Mouse (Mus musculus): ENCODE data around the gene Klf17. TPM values are rescaled to one million over a fixed set of nuclear protein-coding genes. Genes with fewer than 3 reads are reported as not detected.

The Klf17 gene
- polyA plus RNA-seq (2014; fragmentation: Nextera tagmentation; extraction: Ambion mirVana), result not detected in 2 replicates

DNA sequence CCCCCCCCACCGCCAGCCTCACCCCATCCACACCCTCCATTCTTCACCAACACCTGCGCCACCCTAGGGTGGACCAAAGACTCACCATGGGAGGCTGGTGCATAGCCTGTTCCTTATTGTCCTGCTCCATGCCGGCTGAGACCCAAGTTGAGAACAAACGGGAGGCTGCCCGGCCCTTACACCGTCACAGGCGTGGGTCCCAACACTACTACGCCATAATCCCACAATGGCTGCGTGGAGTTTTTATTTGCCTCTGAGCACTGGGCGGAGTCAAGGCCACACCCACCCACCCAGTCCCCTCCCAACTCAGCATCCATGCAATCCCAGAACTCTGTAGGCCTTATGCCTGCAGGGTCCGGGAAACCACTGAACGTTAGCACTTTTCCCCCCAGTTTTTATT lies at the start of gene Klf17:
Klf17 (minus strand) TSS at position 233 of the 400 bp plus-strand sequence.
- 71% methylated on average over 12 of the region's 12 CpGs for WGBS

DNA sequence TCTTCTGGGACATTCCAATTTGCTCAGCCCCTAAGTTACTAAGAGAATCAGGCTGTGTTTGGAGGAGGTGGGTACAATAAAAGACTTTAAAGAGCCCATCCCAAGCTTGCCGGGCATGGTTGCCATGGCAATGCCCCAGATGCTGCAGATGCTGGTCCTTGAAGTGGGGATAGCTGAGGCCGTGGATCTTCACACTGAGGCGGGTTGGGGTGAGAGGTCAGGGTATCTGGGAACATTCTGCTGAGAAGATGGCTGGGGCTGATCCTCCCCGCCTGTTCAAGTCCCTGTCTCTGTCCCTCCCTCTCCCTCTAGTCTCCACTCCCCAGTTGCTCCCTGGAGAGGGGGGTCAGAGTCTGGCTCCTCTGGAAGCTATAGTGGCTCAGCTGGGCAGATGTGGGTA lies 48.9 kb upstream of the Klf17 start:
- WGBS, result 27% methylated on average over 4 of the region's 4 CpGs
- Histone ChIP-seq H3K4me2 (ENCODE audit: low read length) (no peak overlapping the region), H3K27ac (replicated peaks; ENCODE audit: low read depth, low read length) (no peak overlapping the region), H3K9ac (replicated peaks; ENCODE audit: low read length) (no peak overlapping the region), H3K36me3 (ENCODE audit: control insufficient read depth, insufficient read depth, low read length) (no peaks in the 10 kb centered on the region), H3K9me3 (ENCODE audit: control insufficient read depth, low read length) (no peaks in the 10 kb centered on the region), H3K27me3 (ENCODE audit: control insufficient read depth, insufficient read depth, low read length) (no peaks in the 10 kb centered on the region), H3K4me1 (ENCODE audit: control insufficient read depth, insufficient read depth, low read length) (no peaks in the 10 kb centered on the region), H3K4me3 (replicated peaks; ENCODE audit: low read depth, low read length) (no peak overlapping the region)
- ATAC-seq (ENCODE audit: low FRiP score, low TSS enrichment) (no peak), DNase-seq (no peak)

More for the DNA sequence above, at the start of gene Klf17:
- H3K4me2 ChIP-seq (ENCODE audit: low read length), result no peak within 1 kb of the TSS
- no peak within 1 kb of the TSS for H3K4me3 ChIP-seq (replicated peaks; ENCODE audit: low read depth, low read length)
- H3K9me3 ChIP-seq (ENCODE audit: control insufficient read depth, low read length), result no peaks in the 10 kb centered on the region
- ATAC-seq (ENCODE audit: low FRiP score, low TSS enrichment) (no peak), DNase-seq (no peak)
- H3K36me3 ChIP-seq (ENCODE audit: control insufficient read depth, insufficient read depth, low read length), result no peaks in the 10 kb centered on the region
- H3K27me3 ChIP-seq (ENCODE audit: control insufficient read depth, insufficient read depth, low read length), result no peaks in the 10 kb centered on the region
- no peaks in the 10 kb centered on the region for H3K4me1 ChIP-seq (ENCODE audit: control insufficient read depth, insufficient read depth, low read length)
- no peak within 1 kb of the TSS for H3K9ac ChIP-seq (replicated peaks; ENCODE audit: low read length)
- no peak within 1 kb of the TSS for H3K27ac ChIP-seq (replicated peaks; ENCODE audit: low read depth, low read length)

DNA sequence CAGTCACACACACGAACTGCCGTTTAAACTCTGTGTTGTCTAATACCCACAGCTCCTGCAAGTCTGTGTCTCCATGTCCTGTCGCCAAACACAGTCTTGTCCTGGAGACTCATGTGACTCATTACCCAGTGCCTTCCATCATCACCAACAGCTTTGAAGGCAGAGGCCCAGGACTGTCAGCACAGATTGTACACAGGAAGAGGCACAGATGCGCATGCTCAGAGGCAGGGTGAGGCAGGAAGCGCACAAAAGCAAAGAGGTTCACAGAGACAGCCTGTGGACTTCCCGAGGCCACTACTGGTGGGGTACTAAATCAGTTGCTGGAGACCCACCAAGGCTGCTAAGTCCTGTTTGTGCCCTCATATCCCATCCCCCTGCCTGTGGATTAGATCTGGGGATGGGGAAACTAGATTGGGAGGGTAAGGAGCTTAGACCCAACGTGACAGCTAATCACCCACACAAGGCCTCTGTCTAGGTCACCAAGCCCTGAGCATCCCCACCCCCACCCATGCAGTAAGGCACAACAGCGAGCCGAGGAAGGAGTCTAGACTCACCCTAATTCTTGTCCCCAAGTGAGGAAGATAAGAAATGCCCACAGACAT lies 48.2 kb upstream of the Klf17 start:
- no peaks in the 10 kb centered on the region for H3K9me3 ChIP-seq (ENCODE audit: control insufficient read depth, low read length)
- no peaks in the 10 kb centered on the region for H3K4me1 ChIP-seq (ENCODE audit: control insufficient read depth, insufficient read depth, low read length)
- ATAC-seq (ENCODE audit: low FRiP score, low TSS enrichment), result no peak
- H3K36me3 ChIP-seq (ENCODE audit: control insufficient read depth, insufficient read depth, low read length), result no peaks in the 10 kb centered on the region
- no peak overlapping the region for H3K9ac ChIP-seq (replicated peaks; ENCODE audit: low read length)
- H3K27ac ChIP-seq (replicated peaks; ENCODE audit: low read depth, low read length), result no peak overlapping the region
- no peaks in the 10 kb centered on the region for H3K27me3 ChIP-seq (ENCODE audit: control insufficient read depth, insufficient read depth, low read length)
- H3K4me2 ChIP-seq (ENCODE audit: low read length), result no peak overlapping the region
- 66% methylated on average over 9 of the region's 9 CpGs for WGBS
- no peak overlapping the region for H3K4me3 ChIP-seq (replicated peaks; ENCODE audit: low read depth, low read length)
- DNase-seq, result no peak

DNA sequence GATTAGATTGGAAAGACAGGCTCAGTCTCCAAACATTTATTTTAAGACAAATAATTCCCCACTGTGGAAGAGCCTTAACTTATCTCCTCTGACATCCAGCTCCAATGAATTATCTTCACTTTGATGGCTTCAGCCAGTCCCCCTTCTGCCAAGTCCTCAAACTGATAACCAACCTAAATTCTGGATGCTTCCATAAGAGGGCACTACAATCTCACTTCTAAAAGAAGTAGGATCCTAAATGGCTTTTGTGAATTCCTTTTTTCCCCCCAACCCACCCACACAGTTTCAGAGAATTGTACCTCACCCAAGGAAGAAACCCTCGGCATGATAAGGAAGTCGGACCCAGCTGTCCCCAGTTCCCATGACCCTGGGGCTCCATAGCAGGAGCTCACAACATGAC lies 45.5 kb upstream of the Klf17 start:
- Histone ChIP-seq H3K4me2 (ENCODE audit: low read length) (no peak overlapping the region), H3K27me3 (ENCODE audit: control insufficient read depth, insufficient read depth, low read length) (no peaks in the 10 kb centered on the region), H3K36me3 (ENCODE audit: control insufficient read depth, insufficient read depth, low read length) (no peaks in the 10 kb centered on the region), H3K4me1 (ENCODE audit: control insufficient read depth, insufficient read depth, low read length) (no peaks in the 10 kb centered on the region), H3K27ac (replicated peaks; ENCODE audit: low read depth, low read length) (no peak overlapping the region), H3K9ac (replicated peaks; ENCODE audit: low read length) (no peak overlapping the region), H3K4me3 (replicated peaks; ENCODE audit: low read depth, low read length) (no peak overlapping the region), H3K9me3 (ENCODE audit: control insufficient read depth, low read length) (no peaks in the 10 kb centered on the region)
- 65% methylated on average over 2 of the region's 2 CpGs for WGBS
- ATAC-seq (ENCODE audit: low FRiP score, low TSS enrichment) (no peak), DNase-seq (peak; percentile 45)

DNA sequence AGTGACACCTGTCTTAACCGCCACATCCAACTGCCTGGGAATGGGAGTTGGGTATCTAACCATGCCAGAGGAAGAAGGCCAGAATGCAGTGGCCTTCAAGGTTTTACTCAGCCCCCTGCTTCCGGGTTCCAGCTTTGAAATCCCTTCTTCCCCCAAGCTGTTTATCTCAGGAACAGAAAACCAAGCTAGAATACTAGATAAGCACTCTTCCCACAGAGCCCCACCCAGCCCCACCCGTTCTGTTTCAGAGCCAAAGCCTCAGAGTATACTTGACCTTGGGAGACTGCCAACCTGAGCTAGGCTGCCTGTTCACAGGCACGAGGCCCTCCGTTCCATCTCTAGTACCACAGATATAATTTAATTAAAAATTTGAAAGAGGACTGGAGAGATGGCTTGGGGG lies 41.5 kb upstream of the Klf17 start:
- Histone ChIP-seq H3K9ac (replicated peaks; ENCODE audit: low read length) (no peak overlapping the region), H3K4me1 (ENCODE audit: control insufficient read depth, insufficient read depth, low read length) (no peaks in the 10 kb centered on the region), H3K4me3 (replicated peaks; ENCODE audit: low read depth, low read length) (no peak overlapping the region), H3K9me3 (ENCODE audit: control insufficient read depth, low read length) (no peaks in the 10 kb centered on the region), H3K27me3 (ENCODE audit: control insufficient read depth, insufficient read depth, low read length) (no peaks in the 10 kb centered on the region), H3K27ac (replicated peaks; ENCODE audit: low read depth, low read length) (no peak overlapping the region), H3K36me3 (ENCODE audit: control insufficient read depth, insufficient read depth, low read length) (no peaks in the 10 kb centered on the region), H3K4me2 (ENCODE audit: low read length) (no peak overlapping the region)
- ATAC-seq (ENCODE audit: low FRiP score, low TSS enrichment) (no peak), DNase-seq (no peak)
- WGBS, result 81% methylated on average over 5 of the region's 5 CpGs

DNA sequence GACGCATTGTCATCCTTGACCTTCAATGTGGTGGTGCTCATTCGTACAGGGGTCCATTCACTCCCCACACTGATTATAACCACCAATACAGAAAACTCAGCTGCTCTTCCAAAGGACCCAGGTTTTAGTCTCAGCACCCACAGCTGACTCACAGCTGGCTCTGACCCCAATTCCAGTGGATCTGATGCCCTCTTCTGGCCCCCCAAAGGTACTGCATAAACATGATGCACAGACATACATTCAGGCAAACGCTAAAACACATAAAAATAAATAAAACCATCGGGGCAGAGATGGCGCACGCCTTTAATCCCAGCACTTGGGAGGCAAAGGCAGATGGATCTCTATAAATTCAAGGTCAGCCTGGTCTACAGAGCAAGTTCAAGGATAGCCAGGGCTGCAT lies 34.5 kb upstream of the Klf17 start:
- H3K9ac ChIP-seq (replicated peaks; ENCODE audit: low read length), result no peak overlapping the region
- 86% methylated on average over 6 of the region's 6 CpGs for WGBS
- no peak for DNase-seq
- no peak for ATAC-seq (ENCODE audit: low FRiP score, low TSS enrichment)
- no peaks in the 10 kb centered on the region for H3K27me3 ChIP-seq (ENCODE audit: control insufficient read depth, insufficient read depth, low read length)
- no peaks in the 10 kb centered on the region for H3K9me3 ChIP-seq (ENCODE audit: control insufficient read depth, low read length)
- H3K27ac ChIP-seq (replicated peaks; ENCODE audit: low read depth, low read length), result no peak overlapping the region
- no peaks in the 10 kb centered on the region for H3K36me3 ChIP-seq (ENCODE audit: control insufficient read depth, insufficient read depth, low read length)
- no peak overlapping the region for H3K4me3 ChIP-seq (replicated peaks; ENCODE audit: low read depth, low read length)
- H3K4me1 ChIP-seq (ENCODE audit: control insufficient read depth, insufficient read depth, low read length), result no peaks in the 10 kb centered on the region
- no peak overlapping the region for H3K4me2 ChIP-seq (ENCODE audit: low read length)

DNA sequence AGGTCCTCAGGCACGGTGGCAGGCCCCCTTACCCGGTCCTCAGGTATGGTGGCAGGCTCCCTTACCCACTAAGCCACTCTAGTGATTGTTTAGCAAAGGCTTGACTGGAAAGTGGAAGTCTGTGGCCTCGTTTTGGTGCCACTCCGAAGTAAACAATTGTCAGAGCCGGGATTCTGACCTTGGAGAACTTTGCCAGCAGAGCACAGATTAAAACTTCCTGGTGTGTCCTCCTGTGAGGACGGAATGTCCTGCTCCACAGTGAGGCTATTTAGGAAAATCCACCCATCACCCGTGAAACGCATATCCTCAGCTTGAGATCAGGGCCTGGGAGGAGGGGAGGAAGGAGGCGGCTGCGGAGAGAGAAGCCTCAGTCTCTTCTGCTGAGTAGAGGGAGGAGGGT lies 22.9 kb upstream of the Klf17 start:
- no peaks in the 10 kb centered on the region for H3K4me1 ChIP-seq (ENCODE audit: control insufficient read depth, insufficient read depth, low read length)
- WGBS, result 65% methylated on average over 10 of the region's 10 CpGs
- DNase-seq, result no peak
- no peaks in the 10 kb centered on the region for H3K27me3 ChIP-seq (ENCODE audit: control insufficient read depth, insufficient read depth, low read length)
- ATAC-seq (ENCODE audit: low FRiP score, low TSS enrichment), result no peak
- no peak overlapping the region for H3K9ac ChIP-seq (replicated peaks; ENCODE audit: low read length)
- no peaks in the 10 kb centered on the region for H3K36me3 ChIP-seq (ENCODE audit: control insufficient read depth, insufficient read depth, low read length)
- no peak overlapping the region for H3K4me2 ChIP-seq (ENCODE audit: low read length)
- H3K9me3 ChIP-seq (ENCODE audit: control insufficient read depth, low read length), result no peaks in the 10 kb centered on the region
- no peak overlapping the region for H3K4me3 ChIP-seq (replicated peaks; ENCODE audit: low read depth, low read length)
- H3K27ac ChIP-seq (replicated peaks; ENCODE audit: low read depth, low read length), result no peak overlapping the region

DNA sequence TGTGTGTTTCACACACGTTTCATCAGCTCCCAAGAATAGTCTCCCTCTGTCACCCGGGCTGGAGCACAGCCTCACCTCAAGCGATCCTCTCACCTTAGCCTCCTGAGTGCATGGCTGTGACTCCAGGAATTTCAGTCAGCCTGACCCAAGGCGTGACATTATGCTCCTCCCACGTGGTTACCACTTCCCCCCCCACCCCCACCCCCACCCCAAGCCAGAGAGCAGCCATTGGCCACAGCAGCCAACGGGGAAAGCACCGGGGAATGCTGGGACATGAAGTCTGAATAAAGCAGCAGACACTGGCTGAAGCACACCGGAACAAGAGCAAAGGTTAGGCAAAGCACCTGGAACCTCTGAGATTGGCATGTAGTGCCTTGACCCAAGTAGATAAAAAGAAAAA lies 21.5 kb upstream of the Klf17 start:
- H3K27ac ChIP-seq (replicated peaks; ENCODE audit: low read depth, low read length), result no peak overlapping the region
- H3K4me1 ChIP-seq (ENCODE audit: control insufficient read depth, insufficient read depth, low read length), result no peaks in the 10 kb centered on the region
- 47% methylated on average over 8 of the region's 8 CpGs for WGBS
- H3K4me3 ChIP-seq (replicated peaks; ENCODE audit: low read depth, low read length), result no peak overlapping the region
- ATAC-seq (ENCODE audit: low FRiP score, low TSS enrichment) (no peak; the same call in 1 of the 2 replicates), DNase-seq (peak; percentile 55)
- no peaks in the 10 kb centered on the region for H3K27me3 ChIP-seq (ENCODE audit: control insufficient read depth, insufficient read depth, low read length)
- no peak overlapping the region for H3K9ac ChIP-seq (replicated peaks; ENCODE audit: low read length)
- H3K4me2 ChIP-seq (ENCODE audit: low read length), result peak overlapping the region; percentile 21; the same call in 1 of the 2 replicates
- H3K36me3 ChIP-seq (ENCODE audit: control insufficient read depth, insufficient read depth, low read length), result no peaks in the 10 kb centered on the region
- no peaks in the 10 kb centered on the region for H3K9me3 ChIP-seq (ENCODE audit: control insufficient read depth, low read length)

DNA sequence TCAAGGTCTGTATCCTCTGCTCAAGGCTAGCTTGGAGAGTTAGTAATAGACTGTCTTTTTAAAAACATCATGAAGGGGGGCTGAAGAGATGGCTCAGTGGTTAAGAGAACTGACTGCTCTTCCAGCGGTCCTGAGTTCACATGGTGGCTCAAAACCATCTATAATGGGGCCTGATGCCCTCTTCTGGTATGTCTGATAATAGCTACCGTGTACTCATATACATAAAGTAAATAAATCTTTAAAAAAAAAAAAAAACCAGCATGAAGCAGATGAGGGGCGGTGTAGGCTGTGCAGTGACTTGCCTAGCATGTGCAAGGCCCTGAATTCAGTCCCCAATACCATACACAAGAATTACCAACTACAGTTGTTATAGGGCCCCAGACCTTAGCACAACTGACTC lies 17.5 kb upstream of the Klf17 start:
- DNase-seq (no peak), ATAC-seq (ENCODE audit: low FRiP score, low TSS enrichment) (no peak)
- H3K4me3 ChIP-seq (replicated peaks; ENCODE audit: low read depth, low read length), result no peak overlapping the region
- H3K27ac ChIP-seq (replicated peaks; ENCODE audit: low read depth, low read length), result no peak overlapping the region
- no peaks in the 10 kb centered on the region for H3K9me3 ChIP-seq (ENCODE audit: control insufficient read depth, low read length)
- H3K4me2 ChIP-seq (ENCODE audit: low read length), result no peak overlapping the region
- no peaks in the 10 kb centered on the region for H3K4me1 ChIP-seq (ENCODE audit: control insufficient read depth, insufficient read depth, low read length)
- no peak overlapping the region for H3K9ac ChIP-seq (replicated peaks; ENCODE audit: low read length)
- no peaks in the 10 kb centered on the region for H3K36me3 ChIP-seq (ENCODE audit: control insufficient read depth, insufficient read depth, low read length)
- WGBS, result 80% methylated on average over 3 of the region's 3 CpGs
- H3K27me3 ChIP-seq (ENCODE audit: control insufficient read depth, insufficient read depth, low read length), result no peaks in the 10 kb centered on the region
